Mouse (Mus musculus) ZHBTc4 (cell line): ENCODE measurements around the gene Ano6.
A peak's percentile ranks its signal among the peaks of the same experiment; 100 is the strongest.

Experiments
- DNase-seq: peaks from one replicate; pipeline ENCODE4 v3.0.0-alpha.2; 2011; ENCODE audit warnings: low read depth, low spot score

Ano6 gene

GRCm38 (mm10) chr15:95796062-95796461, 5.4 kb downstream of the Ano6 start:
- no peak for DNase-seq

DNA sequence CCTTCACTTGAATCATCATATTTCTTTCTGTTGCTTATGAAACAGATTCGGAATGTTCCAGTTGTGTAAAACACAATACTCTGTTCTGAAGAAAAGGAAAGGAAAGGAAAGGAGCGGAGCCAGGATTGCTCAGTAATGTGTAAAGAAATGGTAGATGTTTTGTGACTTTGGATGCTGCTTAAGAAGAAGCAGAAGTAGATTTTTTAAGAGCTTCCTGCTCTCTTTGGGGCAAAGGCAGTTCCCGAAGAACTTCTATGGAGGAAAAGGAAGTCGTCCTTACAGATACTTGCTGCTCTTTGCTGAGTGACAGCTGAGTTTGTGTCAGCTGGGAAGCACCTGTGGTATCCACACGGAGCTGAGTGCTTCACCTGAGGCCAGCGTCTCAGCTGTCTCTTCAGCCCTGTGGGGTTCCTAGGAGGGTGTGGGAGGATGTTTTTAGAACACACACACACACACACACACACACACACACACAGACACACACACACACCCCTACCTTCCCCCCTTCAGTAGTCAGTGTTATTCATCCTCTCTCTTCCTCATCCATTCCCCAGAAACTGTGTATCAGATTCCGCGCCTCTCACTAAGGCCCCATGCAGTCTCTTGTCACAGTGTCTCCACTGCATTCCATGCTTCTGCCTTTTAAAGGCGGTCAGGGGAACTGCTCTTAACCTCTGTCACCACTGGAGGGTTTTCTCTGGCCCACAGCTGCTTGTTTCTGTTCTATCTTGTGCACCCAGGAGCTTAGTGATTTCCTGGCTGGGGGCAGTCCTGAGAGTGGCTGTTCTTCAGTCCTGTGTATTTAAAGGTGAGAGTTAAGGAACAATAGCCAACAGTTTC, 6.7 kb downstream of the Ano6 start:
- DNase-seq = peak; percentile 43

DNA sequence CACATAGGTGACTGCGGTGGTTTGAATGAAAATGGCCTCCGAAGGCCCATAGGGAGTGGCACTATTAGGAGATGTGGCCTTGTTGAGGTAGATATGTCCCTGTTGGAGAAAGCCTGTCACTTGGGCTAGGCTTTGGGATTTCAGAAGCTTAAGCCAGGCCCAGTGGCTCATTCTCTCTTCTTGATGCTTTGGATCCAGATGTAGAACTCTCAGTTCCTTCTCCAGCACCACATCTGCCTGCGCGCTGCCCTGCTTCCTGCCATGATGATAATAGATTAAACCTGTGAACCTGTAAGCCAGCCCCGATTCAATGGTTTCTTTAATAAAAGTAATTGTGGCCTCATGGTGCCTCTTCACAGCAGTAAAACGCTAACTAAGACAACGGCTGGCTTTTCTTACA, 7.6 kb downstream of the Ano6 start:
- DNase-seq = no peak

GRCm38 (mm10) chr15:95799632-95800031, 9.0 kb downstream of the Ano6 start:
- DNase-seq = no peak

GRCm38 (mm10) chr15:95800051-95800450, 9.4 kb downstream of the Ano6 start:
- no peak for DNase-seq

- no peak for DNase-seq
Measured at GRCm38 (mm10) chr15:95801261-95801979, 10.8 kb downstream of the Ano6 start.

DNA sequence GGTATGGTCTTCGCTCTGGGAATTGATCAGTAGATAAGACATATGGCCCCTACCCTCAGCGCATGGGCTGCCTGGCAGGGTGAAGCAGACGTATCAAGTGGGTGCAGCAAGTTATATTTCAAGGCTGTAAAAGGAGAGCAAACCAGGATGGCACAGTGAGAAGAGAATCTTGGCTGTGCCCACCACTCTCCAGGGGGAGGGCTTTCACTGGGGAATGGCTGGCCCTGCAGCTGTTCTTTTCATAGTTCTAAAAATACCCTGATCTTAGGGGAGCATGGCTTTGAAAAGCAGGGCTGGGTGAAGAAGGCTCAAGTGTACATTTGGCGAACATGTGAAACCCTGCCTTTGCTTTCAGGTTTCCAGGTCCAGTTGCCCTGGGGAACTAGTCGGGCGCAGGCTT, 11.5 kb downstream of the Ano6 start:
- DNase-seq = no peak

- DNase-seq = peak; percentile 62
Measured at GRCm38 (mm10) chr15:95802762-95803161, 12.1 kb downstream of the Ano6 start.

DNA sequence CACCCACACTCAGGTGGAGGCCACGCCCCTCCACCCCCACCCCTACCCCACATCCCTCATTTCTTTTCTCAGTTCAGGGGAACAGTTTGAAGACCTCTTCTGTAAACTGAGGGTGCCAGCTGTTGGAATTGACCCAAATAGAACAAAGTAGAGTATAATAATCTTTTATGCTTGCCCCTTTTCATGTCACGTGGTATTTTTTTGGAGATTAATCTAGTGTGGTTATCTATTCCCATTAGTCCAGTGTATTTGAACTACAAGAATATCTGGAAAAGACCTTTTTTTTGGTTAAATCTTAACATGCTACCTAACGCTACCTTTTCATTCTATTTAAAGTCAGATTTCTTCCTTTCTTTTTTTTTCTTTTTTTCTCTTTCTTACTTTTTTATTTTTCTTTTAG, 12.8 kb downstream of the Ano6 start:
- DNase-seq = no peak

GRCm38 (mm10) chr15:95804255-95804654, 13.6 kb downstream of the Ano6 start:
- peak; percentile 76 for DNase-seq

- DNase-seq = peak; percentile 68
Measured at GRCm38 (mm10) chr15:95805022-95805471, 14.4 kb downstream of the Ano6 start.

DNA sequence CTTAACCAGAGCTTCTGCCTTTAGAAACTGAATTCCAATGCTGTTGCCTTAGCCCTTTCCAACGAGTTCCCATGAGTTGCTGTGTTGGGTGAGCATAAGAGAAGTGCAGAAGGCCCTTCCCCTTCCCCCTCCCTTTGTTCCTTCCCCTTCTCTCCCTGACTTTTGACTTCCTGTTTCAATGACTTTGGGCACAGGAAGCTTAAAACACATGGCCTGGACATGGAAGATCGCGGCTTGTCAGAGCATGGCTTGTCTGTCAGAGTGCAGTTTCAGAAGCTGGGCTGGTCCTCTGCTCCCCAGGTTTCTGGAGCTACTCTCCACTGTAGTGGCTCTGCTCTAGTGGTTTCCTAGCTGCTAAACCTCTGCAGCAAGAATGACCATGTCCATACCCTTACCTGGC, 17.3 kb downstream of the Ano6 start:
- peak; percentile 22 for DNase-seq

GRCm38 (mm10) chr15:95810357-95810761, 19.7 kb downstream of the Ano6 start:
- no peak for DNase-seq

GRCm38 (mm10) chr15:95812821-95813571, 22.4 kb downstream of the Ano6 start:
- peak; percentile 29 for DNase-seq

DNA sequence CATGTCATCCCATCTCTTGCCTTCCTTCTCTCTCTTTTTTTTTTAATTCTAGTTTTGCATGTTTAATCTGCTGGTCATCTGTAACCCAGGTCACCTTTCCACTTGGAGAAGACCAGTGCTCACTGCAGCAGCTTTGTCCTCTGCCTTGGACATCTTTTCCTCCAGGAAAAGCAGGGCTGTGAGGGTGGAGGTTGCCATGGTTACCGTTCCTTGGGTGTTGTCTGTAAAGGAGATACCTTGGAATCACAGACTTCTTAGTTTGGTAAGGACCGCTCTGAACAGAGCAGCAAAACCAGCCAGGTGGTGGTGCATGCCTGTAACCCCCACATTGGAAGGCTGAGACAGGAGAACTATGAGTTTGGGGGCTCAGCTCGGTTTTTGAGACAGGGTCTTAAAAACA, 26.9 kb downstream of the Ano6 start:
- DNase-seq = peak; percentile 46

DNA sequence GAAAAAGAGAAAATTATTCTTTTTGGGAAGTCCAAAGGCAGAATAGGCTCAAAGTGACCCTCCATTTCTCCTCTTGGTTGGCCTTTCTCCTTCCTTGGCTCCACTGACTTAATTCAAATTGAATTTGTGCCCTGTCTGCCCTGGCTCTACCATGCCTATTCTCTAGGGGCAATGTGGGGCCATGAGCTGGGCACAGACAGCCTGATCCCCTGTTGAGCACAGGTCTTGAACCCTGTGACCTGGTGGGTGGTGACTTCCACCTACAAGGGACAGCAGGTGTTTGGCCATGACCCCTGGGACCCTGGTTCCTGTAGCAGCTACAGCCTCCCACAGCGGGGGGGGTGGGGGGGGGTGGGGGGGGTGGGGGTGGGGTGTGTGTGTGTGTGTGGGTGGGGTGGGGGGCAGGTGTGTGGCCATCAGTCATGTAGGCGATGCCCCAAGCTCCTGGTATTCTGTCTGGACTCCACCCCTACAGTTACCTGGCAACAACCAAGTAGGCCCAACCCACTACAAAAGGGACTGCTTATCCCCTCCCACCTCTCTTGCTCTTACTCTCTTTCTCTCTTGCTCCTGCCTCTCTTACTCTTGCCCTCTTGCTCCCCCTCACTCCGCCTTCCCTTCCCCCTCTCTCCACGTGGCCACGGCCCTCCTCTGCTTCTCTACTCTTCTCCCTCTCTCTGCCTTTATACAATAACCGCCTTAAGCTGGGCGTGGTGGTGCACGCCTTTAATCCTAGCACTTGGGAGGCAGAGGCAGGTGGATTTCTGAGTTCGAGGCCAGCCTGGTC, 28.8 kb downstream of the Ano6 start:
- peak; percentile 82 for DNase-seq

- peak; percentile 34 for DNase-seq
Measured at GRCm38 (mm10) chr15:95820142-95820541, 29.5 kb downstream of the Ano6 start.

DNA sequence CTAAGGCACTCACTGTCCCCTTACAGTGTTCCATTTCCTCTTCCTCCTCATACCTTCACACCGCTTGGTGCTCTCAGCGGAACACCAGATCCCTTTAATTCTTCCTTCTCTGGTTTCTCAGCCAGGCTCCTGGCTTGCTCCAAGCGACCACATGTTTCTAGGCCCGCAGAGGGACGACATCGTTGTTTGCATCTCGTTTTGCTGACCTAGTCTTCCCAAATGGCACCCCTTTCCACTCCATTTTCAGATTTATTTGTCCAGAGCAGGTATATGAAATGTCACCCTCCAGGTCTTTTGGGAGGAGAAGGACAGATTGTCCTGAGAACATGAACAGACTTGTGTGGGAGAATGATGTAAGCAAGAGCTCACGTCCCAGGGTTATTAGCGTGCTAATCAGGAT, 30.0 kb downstream of the Ano6 start:
- DNase-seq = no peak

DNA sequence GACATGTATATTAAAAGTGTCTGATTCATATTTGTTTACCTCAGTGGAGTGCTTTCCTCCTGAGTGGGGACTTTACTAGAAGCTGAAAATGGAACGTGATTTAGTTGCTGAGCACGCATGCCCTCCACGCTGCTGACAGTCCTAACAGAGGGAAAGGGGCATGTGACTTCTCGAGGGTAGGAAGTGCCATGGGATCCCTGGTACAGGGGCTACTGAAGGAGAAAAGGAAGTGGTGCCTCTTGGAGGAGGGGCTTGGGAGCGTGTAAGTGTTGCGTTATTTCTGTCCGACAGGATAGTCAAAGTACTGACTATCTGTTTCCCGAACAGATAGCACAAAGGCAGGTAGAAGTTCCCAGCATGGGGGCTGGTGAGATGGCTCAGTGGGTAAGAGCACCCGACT, 31.5 kb downstream of the Ano6 start:
- no peak for DNase-seq

GRCm38 (mm10) chr15:95823383-95824306, 33.0 kb downstream of the Ano6 start:
- no peak for DNase-seq
